Mouse (Mus musculus) bone marrow, adult 2 months (tissue): Measurements from ENCODE around the gene Ttpal.

Experiments used
- CTCF ChIP-seq: fragments of 200-500 bp; IDR thresholded peaks from 2 replicates; pipeline ENCODE4 v1.5.1; 2011; ENCODE audit warnings: low read length, control low read depth; ENCODE audit not compliant: control insufficient read depth, insufficient read depth
- POLR2A ChIP-seq: fragments of 200-500 bp; IDR thresholded peaks from 2 replicates; pipeline ENCODE4 v1.6.1; 2011; ENCODE audit warnings: low read depth, mild to moderate bottlenecking, control low read depth, low read length, borderline replicate concordance; ENCODE audit not compliant: control insufficient read depth

DNA sequence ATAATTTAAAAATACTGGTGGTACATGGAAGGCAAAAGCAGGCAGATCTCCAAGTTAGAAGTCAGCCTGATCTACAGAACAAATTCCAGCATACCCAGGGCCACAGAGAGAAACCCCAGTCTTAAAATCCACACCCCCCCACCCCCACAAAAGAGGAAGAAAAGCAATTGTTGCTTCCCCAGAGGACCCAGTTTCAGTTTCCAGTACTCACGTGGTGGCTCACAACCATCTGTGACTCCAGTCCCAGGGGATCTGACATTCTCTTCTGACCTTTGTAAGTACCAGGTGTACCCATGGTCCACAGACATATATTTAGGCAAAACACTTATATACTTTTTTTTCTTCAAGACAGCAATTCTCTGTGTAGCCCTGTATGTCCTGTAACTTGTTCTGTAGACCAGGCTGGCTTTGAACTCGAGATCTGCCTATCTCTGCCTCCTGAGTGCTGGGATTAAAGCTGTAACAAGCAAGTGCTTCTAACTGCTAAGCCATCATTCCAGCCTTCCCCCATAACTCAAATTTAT, 60.6 kb downstream of the Ttpal start:
- no peak for TF ChIP-seq POLR2A
- TF ChIP-seq CTCF: no peak
